Mouse (Mus musculus): ENCODE data around the gene Serpinb3c.
"Not testable (repeated sequence)": the region's sequence is repeated elsewhere in the genome, so short reads cannot be mapped to it uniquely, and the experiment has no call there.

Serpinb3c gene

DNA sequence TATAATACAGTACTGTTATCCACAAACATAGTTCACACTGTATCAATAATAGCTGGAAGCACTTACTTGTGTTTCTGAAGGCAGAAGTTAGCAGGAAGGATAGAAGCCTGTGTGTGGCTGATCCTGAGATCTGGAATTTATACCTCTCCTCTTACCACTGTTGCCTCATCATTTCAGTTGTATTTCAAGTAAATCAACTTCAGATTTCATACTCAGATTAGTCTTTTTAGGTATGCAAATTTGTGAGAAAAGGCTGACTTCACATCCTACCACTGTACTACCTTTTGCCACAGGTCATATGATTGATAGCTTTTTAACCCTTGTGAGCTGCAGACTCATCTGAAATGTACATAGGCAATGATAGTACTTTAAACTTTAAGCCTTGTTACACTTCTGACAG is at the start of gene Serpinb3c, which contains the start of gene Serpinb3b:
Serpinb3c (minus strand) TSS at position 111 of the 400 bp plus-strand sequence.
Serpinb3b (minus strand) TSS at position 101 of the 400 bp plus-strand sequence.
- DNase-seq (ENCODE audit: low read depth, low spot score): not testable (repeated sequence)

DNA sequence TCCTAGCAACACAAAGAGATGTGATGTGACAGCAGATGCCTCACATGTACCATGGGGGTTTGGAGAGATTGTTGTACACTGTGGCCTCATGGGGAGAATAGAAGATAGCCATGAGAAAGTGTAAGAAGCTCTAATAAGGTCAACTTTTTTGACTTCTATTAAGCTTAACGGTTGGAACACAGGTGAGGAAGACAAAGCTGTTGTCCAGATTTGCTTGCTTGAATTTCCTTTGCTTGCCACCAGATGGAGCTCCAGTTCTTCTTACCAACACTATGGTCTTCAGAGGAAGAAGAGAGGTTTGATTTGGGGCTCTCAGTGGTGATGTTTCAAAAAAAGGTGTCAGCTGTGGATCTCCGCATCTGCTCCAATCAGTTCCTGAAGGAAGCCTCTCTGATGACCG is 35.0 kb downstream of the Serpinb3c start:
- not testable (repeated sequence) for DNase-seq (ENCODE audit: low read depth, low spot score)

Data from forelimb bud, embryonic 11.5 days (tissue).